Mouse (Mus musculus): ENCODE results near the gene Cxcl9. TPM values are rescaled to one million over a fixed set of nuclear protein-coding genes. Genes with fewer than 3 reads are reported as not detected.

Gene Cxcl9
- polyA plus RNA-seq (2015; fragmentation: Nextera tagmentation; extraction: Ambion mirVana), result not detected in 2 replicates

GRCm38 (mm10) chr5:92327929-92328328, at the start of gene Cxcl9:
Gene Cxcl9 (minus strand): TSS chr5:92328079.
- Histone ChIP-seq H3K36me3 (ENCODE audit: control insufficient read depth, insufficient read depth) (no peaks in the 10 kb centered on the region), H3K27me3 (replicated peaks; ENCODE audit: control insufficient read depth, insufficient read depth, low read length) (no peaks in the 10 kb centered on the region), H3K27ac (ENCODE audit: low read length) (no peak within 1 kb of the TSS), H3K4me1 (replicated peaks; ENCODE audit: control insufficient read depth, insufficient read depth, low read length) (peaks cover 8% of the 10 kb centered on the region; the same call in 1 of the 2 replicates), H3K4me2 (ENCODE audit: low read length) (no peak within 1 kb of the TSS), H3K4me3 (replicated peaks; ENCODE audit: low read length) (no peak within 1 kb of the TSS), H3K9me3 (ENCODE audit: control insufficient read depth, low read length) (no peaks in the 10 kb centered on the region), H3K9ac (replicated peaks; ENCODE audit: low read depth, low read length) (no peak within 1 kb of the TSS)
- WGBS, result 88% methylated on average over 7 of the region's 7 CpGs
- ATAC-seq, result no peak

DNA sequence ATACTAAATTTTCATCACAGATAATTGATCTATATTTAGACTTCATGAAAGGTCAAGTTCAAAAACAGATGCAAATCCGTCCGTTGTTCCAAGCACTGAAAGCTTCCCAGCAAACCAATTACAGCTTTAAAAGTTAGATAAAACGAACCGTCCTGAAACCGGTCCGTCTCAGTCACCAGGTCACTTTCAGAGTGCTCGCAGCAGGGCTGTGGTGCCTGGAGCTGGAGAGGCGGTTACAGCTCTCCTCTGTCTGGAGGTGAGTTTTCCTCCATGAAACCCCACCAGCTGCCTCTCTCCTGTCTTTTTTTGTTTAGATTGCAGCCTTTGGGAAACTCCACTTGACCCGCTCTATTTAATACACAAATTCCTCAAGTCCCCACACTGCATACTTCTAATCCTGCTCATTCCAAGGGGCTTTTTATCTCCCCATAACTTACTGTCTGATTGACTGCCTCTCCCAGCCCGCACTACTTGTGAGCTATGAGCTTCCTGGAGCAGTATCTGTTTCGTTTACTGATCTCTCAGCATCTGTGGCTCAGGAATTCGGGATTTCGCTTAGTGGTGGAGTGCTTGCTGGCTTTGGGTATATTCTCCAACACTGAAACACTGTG, 49.0 kb upstream of the Cxcl9 start:
- WGBS, result 27% methylated on average over 13 of the region's 13 CpGs
- no peak overlapping the region for H3K9ac ChIP-seq (replicated peaks; ENCODE audit: low read depth, low read length)
- H3K36me3 ChIP-seq (ENCODE audit: control insufficient read depth, insufficient read depth), result no peaks in the 10 kb centered on the region
- no peak overlapping the region for H3K4me2 ChIP-seq (ENCODE audit: low read length)
- H3K27me3 ChIP-seq (replicated peaks; ENCODE audit: control insufficient read depth, insufficient read depth, low read length), result no peaks in the 10 kb centered on the region
- no peak for ATAC-seq
- no peak overlapping the region for H3K27ac ChIP-seq (ENCODE audit: low read length)
- no peaks in the 10 kb centered on the region for H3K9me3 ChIP-seq (ENCODE audit: control insufficient read depth, low read length)
- H3K4me1 ChIP-seq (replicated peaks; ENCODE audit: control insufficient read depth, insufficient read depth, low read length), result peaks cover 6% of the 10 kb centered on the region; the same call in 1 of the 2 replicates
- H3K4me3 ChIP-seq (replicated peaks; ENCODE audit: low read length), result no peak overlapping the region

- no peak overlapping the region for H3K9ac ChIP-seq (replicated peaks; ENCODE audit: low read depth, low read length)
- H3K27me3 ChIP-seq (replicated peaks; ENCODE audit: control insufficient read depth, insufficient read depth, low read length), result no peaks in the 10 kb centered on the region
- no peak overlapping the region for H3K4me3 ChIP-seq (replicated peaks; ENCODE audit: low read length)
- no peak for ATAC-seq
- H3K4me2 ChIP-seq (ENCODE audit: low read length), result no peak overlapping the region
- 87% methylated on average over 17 of the region's 17 CpGs for WGBS
- H3K36me3 ChIP-seq (ENCODE audit: control insufficient read depth, insufficient read depth), result no peaks in the 10 kb centered on the region
- H3K9me3 ChIP-seq (ENCODE audit: control insufficient read depth, low read length), result no peaks in the 10 kb centered on the region
- peaks cover 10% of the 10 kb centered on the region for H3K4me1 ChIP-seq (replicated peaks; ENCODE audit: control insufficient read depth, insufficient read depth, low read length)
- no peak overlapping the region for H3K27ac ChIP-seq (ENCODE audit: low read length)
Observed at GRCm38 (mm10) chr5:92375368-92375767, 47.5 kb upstream of the Cxcl9 start.

DNA sequence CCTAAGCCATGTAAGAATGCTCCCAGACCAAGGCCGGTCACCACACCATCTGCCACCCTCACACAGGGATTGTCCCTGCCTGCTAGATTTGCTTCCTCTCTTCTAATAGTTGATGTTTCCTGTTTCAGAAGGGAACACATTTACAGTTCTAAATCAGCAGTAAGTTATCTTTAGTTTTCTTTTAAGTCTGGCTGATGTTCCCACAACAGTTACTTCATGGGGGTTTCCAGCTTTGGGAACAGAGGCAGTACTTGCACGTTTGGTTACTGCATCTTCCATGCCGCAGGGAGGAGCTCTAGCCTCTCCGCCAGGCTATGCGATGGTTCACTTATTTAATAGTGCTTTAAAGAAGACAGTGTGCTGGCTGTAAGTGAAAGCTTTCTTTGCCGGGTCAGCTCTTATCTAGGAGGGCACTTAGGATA, 46.9 kb upstream of the Cxcl9 start:
- WGBS, result 71% methylated on average over 6 of the region's 6 CpGs
- no peak overlapping the region for H3K27ac ChIP-seq (ENCODE audit: low read length)
- no peaks in the 10 kb centered on the region for H3K27me3 ChIP-seq (replicated peaks; ENCODE audit: control insufficient read depth, insufficient read depth, low read length)
- no peak overlapping the region for H3K9ac ChIP-seq (replicated peaks; ENCODE audit: low read depth, low read length)
- no peak for ATAC-seq
- no peaks in the 10 kb centered on the region for H3K9me3 ChIP-seq (ENCODE audit: control insufficient read depth, low read length)
- peaks cover 10% of the 10 kb centered on the region for H3K4me1 ChIP-seq (replicated peaks; ENCODE audit: control insufficient read depth, insufficient read depth, low read length)
- no peak overlapping the region for H3K4me2 ChIP-seq (ENCODE audit: low read length)
- H3K4me3 ChIP-seq (replicated peaks; ENCODE audit: low read length), result no peak overlapping the region
- no peaks in the 10 kb centered on the region for H3K36me3 ChIP-seq (ENCODE audit: control insufficient read depth, insufficient read depth)

- WGBS, result 77% methylated on average over 2 of the region's 2 CpGs
- H3K36me3 ChIP-seq (ENCODE audit: control insufficient read depth, insufficient read depth), result no peaks in the 10 kb centered on the region
- ATAC-seq, result no peak
- no peak overlapping the region for H3K4me3 ChIP-seq (replicated peaks; ENCODE audit: low read length)
- H3K9me3 ChIP-seq (ENCODE audit: control insufficient read depth, low read length), result no peaks in the 10 kb centered on the region
- no peaks in the 10 kb centered on the region for H3K27me3 ChIP-seq (replicated peaks; ENCODE audit: control insufficient read depth, insufficient read depth, low read length)
- H3K4me1 ChIP-seq (replicated peaks; ENCODE audit: control insufficient read depth, insufficient read depth, low read length), result peaks cover 13% of the 10 kb centered on the region
- no peak overlapping the region for H3K9ac ChIP-seq (replicated peaks; ENCODE audit: low read depth, low read length)
- H3K4me2 ChIP-seq (ENCODE audit: low read length), result no peak overlapping the region
- no peak overlapping the region for H3K27ac ChIP-seq (ENCODE audit: low read length)
Observed at GRCm38 (mm10) chr5:92372605-92373004, 44.7 kb upstream of the Cxcl9 start.

GRCm38 (mm10) chr5:92371361-92371976, 43.6 kb upstream of the Cxcl9 start:
- no peaks in the 10 kb centered on the region for H3K27me3 ChIP-seq (replicated peaks; ENCODE audit: control insufficient read depth, insufficient read depth, low read length)
- H3K36me3 ChIP-seq (ENCODE audit: control insufficient read depth, insufficient read depth), result no peaks in the 10 kb centered on the region
- no peak overlapping the region for H3K4me3 ChIP-seq (replicated peaks; ENCODE audit: low read length)
- ATAC-seq, result peak; percentile 54
- H3K4me2 ChIP-seq (ENCODE audit: low read length), result no peak overlapping the region
- no peak overlapping the region for H3K27ac ChIP-seq (ENCODE audit: low read length)
- peaks cover 9% of the 10 kb centered on the region for H3K4me1 ChIP-seq (replicated peaks; ENCODE audit: control insufficient read depth, insufficient read depth, low read length)
- no peak overlapping the region for H3K9ac ChIP-seq (replicated peaks; ENCODE audit: low read depth, low read length)
- H3K9me3 ChIP-seq (ENCODE audit: control insufficient read depth, low read length), result no peaks in the 10 kb centered on the region
- 38% methylated on average over 14 of the region's 14 CpGs for WGBS

- ATAC-seq, result no peak
- Histone ChIP-seq H3K4me2 (ENCODE audit: low read length) (no peak overlapping the region), H3K4me3 (replicated peaks; ENCODE audit: low read length) (no peak overlapping the region), H3K27me3 (replicated peaks; ENCODE audit: control insufficient read depth, insufficient read depth, low read length) (no peaks in the 10 kb centered on the region), H3K4me1 (replicated peaks; ENCODE audit: control insufficient read depth, insufficient read depth, low read length) (peaks cover 9% of the 10 kb centered on the region), H3K9me3 (ENCODE audit: control insufficient read depth, low read length) (no peaks in the 10 kb centered on the region), H3K9ac (replicated peaks; ENCODE audit: low read depth, low read length) (no peak overlapping the region), H3K36me3 (ENCODE audit: control insufficient read depth, insufficient read depth) (no peaks in the 10 kb centered on the region), H3K27ac (ENCODE audit: low read length) (no peak overlapping the region)
- 66% methylated on average over 6 of the region's 6 CpGs for WGBS
Observed at GRCm38 (mm10) chr5:92370891-92371290, 43.0 kb upstream of the Cxcl9 start.

GRCm38 (mm10) chr5:92370392-92370791, 42.5 kb upstream of the Cxcl9 start:
- no peaks in the 10 kb centered on the region for H3K36me3 ChIP-seq (ENCODE audit: control insufficient read depth, insufficient read depth)
- peaks cover 9% of the 10 kb centered on the region for H3K4me1 ChIP-seq (replicated peaks; ENCODE audit: control insufficient read depth, insufficient read depth, low read length)
- no peaks in the 10 kb centered on the region for H3K9me3 ChIP-seq (ENCODE audit: control insufficient read depth, low read length)
- H3K9ac ChIP-seq (replicated peaks; ENCODE audit: low read depth, low read length), result no peak overlapping the region
- H3K4me3 ChIP-seq (replicated peaks; ENCODE audit: low read length), result no peak overlapping the region
- ATAC-seq, result no peak
- no peak overlapping the region for H3K27ac ChIP-seq (ENCODE audit: low read length)
- 90% methylated on average over 6 of the region's 6 CpGs for WGBS
- H3K27me3 ChIP-seq (replicated peaks; ENCODE audit: control insufficient read depth, insufficient read depth, low read length), result no peaks in the 10 kb centered on the region
- no peak overlapping the region for H3K4me2 ChIP-seq (ENCODE audit: low read length)

GRCm38 (mm10) chr5:92369151-92369994, 41.5 kb upstream of the Cxcl9 start:
- no peak overlapping the region for H3K27ac ChIP-seq (ENCODE audit: low read length)
- no peak overlapping the region for H3K4me2 ChIP-seq (ENCODE audit: low read length)
- peak; percentile 95 for ATAC-seq
- H3K9ac ChIP-seq (replicated peaks; ENCODE audit: low read depth, low read length), result no peak overlapping the region
- no peaks in the 10 kb centered on the region for H3K27me3 ChIP-seq (replicated peaks; ENCODE audit: control insufficient read depth, insufficient read depth, low read length)
- H3K4me3 ChIP-seq (replicated peaks; ENCODE audit: low read length), result no peak overlapping the region
- WGBS, result 59% methylated on average over 13 of the region's 13 CpGs
- peaks cover 9% of the 10 kb centered on the region for H3K4me1 ChIP-seq (replicated peaks; ENCODE audit: control insufficient read depth, insufficient read depth, low read length)
- no peaks in the 10 kb centered on the region for H3K36me3 ChIP-seq (ENCODE audit: control insufficient read depth, insufficient read depth)
- no peaks in the 10 kb centered on the region for H3K9me3 ChIP-seq (ENCODE audit: control insufficient read depth, low read length)

All from forebrain, embryonic 16.5 days (tissue).